In genomic region chr10:117910426-117910825, GRCm38 (mm10) we compare ENCODE assay signal across 21 mouse cellular contexts.
A peak's percentile ranks its signal among the peaks of the same experiment; 100 is the strongest.
DNase-seq lines count a peak whose midpoint lies in the region; ATAC-seq lines count a peak whose summit lies in the region.
"Had no signal": no experiment of that assay in that cellular context is flagged by ENCODE, and none has a peak within 500 bp of the region (broad histone marks: within the 10 kb centered on the region; RNA-seq: fewer than 3 reads in every experiment).

No protein-coding gene starts in this region.

- peak; percentile 51 for DNase-seq in spleen, postnatal 36 days (ENCODE audit: low spot score in 2 of 2)
- DNase-seq in spleen, postnatal 14 days (ENCODE audit: low spot score in 2 of 2) = no peak
- DNase-seq in NIH3T3 (ENCODE audit: low read depth) = peak; percentile 16
- DNase-seq in Muller cell, postnatal 12 days (ENCODE audit: inconsistent ontology term) = no peak
- no peak for DNase-seq in layer of hippocampus, postnatal 25 days (ENCODE audit: extremely low spot score in 1 of 2, low spot score in 1 of 2)
- no peak for DNase-seq in urinary bladder, postnatal 36 days (ENCODE audit: low spot score in 2 of 2)
- DNase-seq: adrenal gland, postnatal 25 days; cerebellum, adult 11 months; cerebellum, postnatal 10 days; heart, postnatal 4 days; kidney, adult 9 months; kidney, postnatal 14 days; layer of hippocampus, postnatal 36 days; liver, postnatal 0 days; right cerebral cortex, postnatal 25 days; spleen, adult 18-20 months; thymus, adult 2 months had no signal

- ATAC-seq in inflammation-experienced regulatory T-cells, adult 6 months = peak; percentile 78
- ATAC-seq: forebrain, embryonic 13.5 days; intestine, embryonic 16.5 days; lung, postnatal 0 days had no signal

Comparison
In these comparisons a context has a peak if more than half of its experiments do, and no peak if none do; other contexts are left out.
1. DNase-seq: peak in spleen, postnatal 36 days (2 of 2) and NIH3T3 (single experiment); none in spleen, postnatal 14 days (0 of 2), Muller cell, postnatal 12 days (single experiment), layer of hippocampus, postnatal 25 days (0 of 2) and urinary bladder, postnatal 36 days (0 of 2).